Mouse (Mus musculus): ENCODE data around the gene Trex1. TPM values are rescaled to one million over a fixed set of nuclear protein-coding genes. Genes with fewer than 3 reads are reported as not detected.

Gene Trex1
- total RNA-seq, 2 experiments from 2014 or later: 9.8 to 12.2 TPM

DNA sequence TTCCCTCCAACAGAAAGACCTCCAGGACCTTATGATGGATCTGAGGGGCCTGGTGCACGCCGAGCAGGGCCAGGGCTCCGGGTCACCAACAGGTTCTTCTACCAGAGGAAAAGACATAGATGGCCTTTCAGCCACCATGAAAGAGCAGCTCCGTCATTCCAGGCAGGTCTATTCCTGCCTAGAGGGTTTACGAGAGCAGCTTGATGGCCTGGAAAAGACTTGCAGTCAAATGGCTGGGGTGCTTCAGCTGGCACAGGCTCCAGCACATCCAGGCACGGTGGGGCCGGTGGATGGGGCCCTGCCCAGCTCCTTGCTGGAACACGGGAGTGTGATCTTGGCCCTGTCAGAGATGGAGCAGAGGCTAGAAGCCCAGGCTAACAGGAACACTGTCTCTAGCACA is 32.3 kb upstream of the Trex1 start:
- DNase-seq: no peak
- intact Hi-C loops (cut with DNase I): no loop called here

DNA sequence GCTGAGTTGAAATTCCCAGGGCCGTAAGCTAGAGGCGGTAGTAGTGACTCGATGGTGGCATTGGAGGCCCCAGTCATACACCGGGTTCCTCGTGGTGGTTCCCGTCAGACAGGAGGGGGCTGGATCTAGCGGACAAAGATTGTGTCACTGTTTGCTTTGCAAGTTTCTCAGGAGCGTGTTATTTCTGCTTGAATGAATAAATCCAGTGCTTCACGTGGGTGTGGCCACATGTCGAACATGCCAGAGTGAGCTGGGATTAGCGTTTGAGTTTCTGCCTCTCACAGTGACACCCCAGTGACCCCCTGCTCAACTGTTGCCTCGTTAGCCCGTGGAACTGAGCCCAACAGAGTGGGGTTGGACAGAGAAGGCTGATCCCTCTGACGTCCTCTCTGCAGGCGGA is 30.9 kb upstream of the Trex1 start:
- intact Hi-C loops (cut with DNase I): no loop called here
- no peak for DNase-seq

DNA sequence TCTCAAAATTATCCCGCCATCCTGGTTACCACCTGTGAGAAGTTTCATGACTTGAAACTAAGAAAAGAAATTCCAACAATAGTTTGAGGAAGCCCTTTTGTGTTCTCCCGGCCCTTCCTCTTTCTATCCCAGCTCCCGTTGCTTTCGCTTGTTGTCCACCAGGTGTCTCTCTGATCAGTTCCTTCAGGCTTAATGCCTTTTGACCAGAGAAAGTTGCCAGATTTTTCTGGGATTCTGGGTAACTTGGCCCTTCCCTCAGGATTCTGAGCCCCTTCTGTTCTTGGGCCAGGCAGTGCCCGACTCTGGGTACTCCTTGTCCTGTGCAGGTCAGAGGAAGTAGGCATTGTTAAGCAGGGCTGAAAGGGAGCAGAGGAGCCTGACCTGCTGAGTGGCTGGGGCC is 28.5 kb upstream of the Trex1 start:
- peak; percentile 60 to 74 for DNase-seq
- intact Hi-C loops (cut with DNase I): loop anchor here (1.0 kb wide), 1 partner anchor 35 kb away; no protein-coding TSS in a partner anchor

GRCm38 (mm10) chr9:109084922-109085321 is 25.4 kb upstream of the Trex1 start:
- intact Hi-C loops (cut with DNase I): no loop called here
- DNase-seq: no peak

DNA sequence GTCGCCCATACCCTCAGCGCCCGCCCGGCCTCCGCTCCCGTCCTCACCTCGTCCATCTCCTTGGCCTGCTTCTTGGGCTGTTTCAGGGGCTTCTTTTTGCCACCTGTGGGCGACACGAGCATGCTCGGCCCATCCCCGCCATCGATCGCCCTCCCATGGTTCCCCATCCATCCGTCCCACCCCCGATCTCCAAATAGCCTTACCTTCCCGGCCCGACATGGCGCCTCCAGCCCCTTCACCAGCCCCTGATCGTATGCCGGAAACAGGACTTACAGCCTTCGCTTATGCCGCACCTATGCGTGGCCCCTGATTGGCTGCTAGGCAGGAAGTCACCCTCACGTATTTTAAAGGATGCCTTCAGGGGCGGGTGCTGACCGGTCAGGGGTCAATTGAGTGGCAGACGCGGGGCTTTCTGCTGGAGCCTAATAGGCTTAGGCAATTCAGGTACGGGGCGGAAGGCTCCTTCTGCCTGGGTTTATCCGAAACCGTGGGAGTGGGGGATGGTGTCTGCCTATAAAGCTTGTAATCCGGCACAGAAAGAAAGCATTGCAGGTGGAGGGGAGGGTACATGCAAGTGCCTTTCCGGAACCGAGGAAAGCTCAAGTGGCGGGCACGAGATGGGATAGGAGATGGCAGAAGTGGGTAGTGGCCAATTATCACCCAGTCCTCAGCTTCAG is 22.7 kb upstream of the Trex1 start, which contains the start of the genes Ccdc51 and Tma7:
Ccdc51 (plus strand) TSS at position 370 of the 677 bp plus-strand sequence.
Tma7 (minus strand) TSS at position 464 of the 677 bp plus-strand sequence.
- intact Hi-C loops (cut with DNase I): no loop called here
- peak; percentile 85 to 89 for DNase-seq

- intact Hi-C loops (cut with DNase I): no loop called here
- peak in 1 of 2 experiments; percentile 21 for DNase-seq
These were observed 22.2 kb upstream of the Trex1 start for GRCm38 (mm10) chr9:109081749-109082123.

GRCm38 (mm10) chr9:109080516-109080915 is 21.0 kb upstream of the Trex1 start:
- intact Hi-C loops (cut with DNase I): no loop called here
- no peak for DNase-seq

GRCm38 (mm10) chr9:109073661-109074573 is 14.4 kb upstream of the Trex1 start, which contains the start of gene Atrip:
Gene Atrip (minus strand): TSS chr9:109074124.
- intact Hi-C loops (cut with DNase I): no loop called here
- DNase-seq: peak; percentile 94

DNA sequence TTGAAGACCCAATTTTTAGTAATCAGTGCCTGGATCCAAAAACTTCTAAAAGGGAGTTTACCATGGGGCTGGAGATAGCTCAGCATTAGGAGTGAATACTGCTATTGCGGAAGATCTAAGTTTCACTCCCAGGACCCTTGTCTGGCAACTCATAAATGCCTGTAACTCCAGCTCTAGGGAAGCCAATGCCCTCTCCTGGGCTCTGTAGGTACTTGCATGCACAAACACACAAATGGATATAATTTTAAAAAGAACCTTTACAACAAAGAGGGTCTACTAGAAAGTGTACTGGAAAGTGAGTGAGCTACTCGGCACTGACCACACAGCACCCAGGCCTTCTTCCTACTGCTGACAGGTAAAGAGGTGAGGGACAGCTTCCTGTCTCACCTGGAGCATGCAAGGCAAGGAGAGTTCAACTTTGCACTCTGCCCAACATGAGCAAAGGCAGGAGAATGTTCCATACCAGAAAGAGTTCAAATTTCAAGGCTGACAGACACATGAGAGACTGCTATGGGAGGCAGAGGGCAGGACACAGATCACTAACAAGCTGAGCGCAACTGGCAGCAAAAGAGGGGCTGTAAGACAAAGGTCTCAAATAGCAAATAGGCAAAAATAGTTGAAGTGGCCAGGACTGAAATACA is 8.7 kb upstream of the Trex1 start:
- intact Hi-C loops (cut with DNase I): no loop called here
- no peak for DNase-seq

DNA sequence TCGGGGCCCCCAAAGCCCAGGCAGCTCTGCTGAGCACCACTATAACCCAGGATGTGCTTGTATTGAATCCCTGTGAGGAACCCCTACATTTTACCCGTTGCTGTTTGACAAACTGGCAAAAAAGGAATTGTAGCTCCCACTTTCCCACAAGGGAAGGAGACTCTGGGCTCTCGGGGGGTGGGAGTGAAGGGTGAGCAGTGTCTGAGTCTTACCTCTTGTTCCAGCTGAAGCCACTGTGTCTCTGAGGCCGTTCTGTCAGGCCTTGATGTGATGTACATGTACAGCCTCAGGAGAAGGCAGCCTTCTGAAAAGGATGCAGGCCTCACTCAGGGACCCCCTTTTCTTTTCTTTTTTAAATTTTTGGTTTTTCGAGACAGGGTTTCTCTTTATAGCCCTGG is 1.4 kb upstream of the Trex1 start:
- intact Hi-C loops (cut with DNase I): no loop called here
- DNase-seq: no peak

DNA sequence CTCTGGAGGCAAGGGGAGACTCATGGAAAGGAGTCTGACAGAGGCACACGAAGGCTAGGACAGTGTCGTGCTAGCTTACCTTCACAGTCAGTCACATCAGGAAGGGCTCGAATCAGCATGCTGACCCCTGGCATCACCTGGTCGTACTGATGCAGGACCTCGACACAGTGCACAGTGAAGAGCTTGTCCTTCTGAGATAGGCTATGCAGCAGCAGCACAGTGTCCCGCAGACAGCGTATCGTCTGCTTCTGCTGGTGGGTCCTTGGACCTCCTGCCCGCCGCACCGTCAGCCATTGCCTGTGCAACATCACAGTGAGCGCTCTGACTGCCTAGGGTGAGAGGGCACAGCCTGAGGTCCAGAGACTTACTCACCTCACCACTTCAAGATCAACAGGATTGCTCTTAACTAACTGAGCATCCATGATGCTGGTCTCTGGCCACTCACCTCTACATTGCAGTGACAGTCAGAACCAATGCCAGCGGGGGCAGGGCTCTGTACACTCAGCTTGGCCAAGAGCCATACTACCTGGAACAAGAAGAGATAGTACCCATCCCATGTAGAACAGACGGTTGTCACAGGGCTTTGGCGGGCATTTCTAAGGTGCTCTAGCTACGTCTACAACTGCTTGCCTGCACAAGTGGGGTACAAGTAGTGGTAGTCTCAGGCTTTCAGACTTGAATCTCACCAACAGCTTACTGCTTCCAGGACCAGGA is 807 bp upstream of the Trex1 start:
- intact Hi-C loops (cut with DNase I): no loop called here
- no peak for DNase-seq

DNA sequence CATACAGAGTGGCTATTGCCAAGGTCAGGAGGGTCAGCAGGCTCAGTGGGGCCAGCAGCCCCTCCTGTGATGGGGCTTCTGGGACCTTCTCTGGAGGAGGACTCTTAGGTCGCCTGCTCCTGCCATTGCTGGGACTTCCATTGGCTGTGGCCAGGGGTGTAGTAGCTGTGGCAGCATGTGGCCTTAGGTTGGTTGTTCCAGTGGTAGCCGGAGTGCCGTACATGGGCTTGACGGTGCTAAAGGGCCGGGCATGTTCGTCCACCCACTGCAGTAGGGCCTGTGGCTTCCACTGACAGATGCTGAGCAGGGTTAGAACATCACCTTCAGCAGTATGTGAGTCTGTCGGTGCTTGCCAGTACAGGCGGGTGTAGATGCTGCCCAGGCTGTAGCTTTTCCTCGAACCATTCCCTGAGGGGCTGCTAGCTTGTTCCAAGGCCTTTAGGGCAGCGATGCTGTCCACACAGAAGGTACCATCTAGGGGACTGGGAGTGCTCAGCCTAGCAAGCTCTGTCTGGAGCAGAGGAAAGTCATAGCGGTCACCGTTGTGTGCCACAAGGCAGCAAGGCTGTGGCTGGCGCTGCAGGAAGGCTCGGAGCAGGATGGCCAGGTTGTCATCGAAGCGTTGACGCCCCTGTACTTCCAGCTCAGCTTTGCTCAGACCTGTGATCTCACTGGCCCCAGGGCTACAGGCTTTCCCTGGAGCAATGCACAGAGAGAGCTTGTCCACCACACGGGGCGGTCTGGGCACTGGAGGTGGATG is 1.3 kb downstream of the Trex1 start:
- intact Hi-C loops (cut with DNase I): no loop called here
- DNase-seq: no peak

DNA sequence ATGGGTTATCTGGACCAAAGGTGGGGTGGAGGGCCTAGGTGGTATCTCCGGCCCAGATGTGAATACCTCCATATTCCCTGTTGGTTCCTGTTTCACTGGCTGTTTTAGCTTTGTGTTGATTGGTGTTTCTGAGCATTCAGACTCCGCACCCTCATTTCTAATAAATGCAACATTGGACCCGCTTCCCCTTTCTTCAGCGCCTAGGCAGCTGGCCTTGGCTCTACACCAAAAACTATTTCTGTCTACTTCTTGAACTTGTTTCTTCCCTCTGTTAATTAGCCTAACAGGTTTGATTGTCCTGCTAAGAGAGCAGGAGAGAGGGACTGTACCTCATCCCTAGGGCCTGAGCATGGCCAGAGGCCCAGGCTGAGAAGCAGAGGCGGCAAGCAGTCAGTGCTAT is 2.0 kb downstream of the Trex1 start:
- no peak for DNase-seq
- intact Hi-C loops (cut with DNase I): no loop called here

GRCm38 (mm10) chr9:109056916-109057315 is 2.6 kb downstream of the Trex1 start:
- no peak for DNase-seq
- intact Hi-C loops (cut with DNase I): no loop called here

DNA sequence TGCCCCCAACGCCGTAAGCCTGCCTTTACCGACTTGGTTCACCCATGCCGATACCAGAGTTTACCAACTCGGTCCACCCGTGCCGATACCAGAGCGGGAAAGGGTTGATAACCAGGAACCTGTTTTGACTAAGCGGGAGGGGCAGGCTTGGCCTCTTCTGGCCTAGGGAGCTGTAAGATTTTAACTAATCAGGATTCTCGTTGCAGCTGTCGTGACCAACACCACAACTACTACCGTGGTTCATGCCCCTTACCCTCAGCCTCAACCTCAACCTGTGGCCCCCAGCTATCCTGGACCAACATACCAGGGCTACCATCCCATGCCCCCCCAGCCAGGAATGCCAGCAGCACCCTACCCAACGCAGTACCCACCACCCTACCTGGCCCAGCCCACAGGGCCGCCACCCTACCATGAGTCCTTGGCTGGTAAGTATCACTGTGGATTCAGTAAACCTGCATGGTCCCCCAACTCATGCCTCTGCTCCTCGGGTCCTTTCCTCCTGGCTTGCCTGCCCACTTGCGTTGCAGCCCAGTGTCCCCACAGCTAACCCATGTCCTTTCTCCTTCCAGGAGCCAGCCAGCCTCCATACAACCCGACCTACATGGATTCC is 3.3 kb downstream of the Trex1 start:
- DNase-seq: no peak
- intact Hi-C loops (cut with DNase I): no loop called here

GRCm38 (mm10) chr9:109055271-109056030 is 4.1 kb downstream of the Trex1 start:
- intact Hi-C loops (cut with DNase I): no loop called here
- no peak for DNase-seq

GRCm38 (mm10) chr9:109054712-109055111 is 4.8 kb downstream of the Trex1 start:
- intact Hi-C loops (cut with DNase I): no loop called here
- peak; percentile 75 to 77 for DNase-seq

DNA sequence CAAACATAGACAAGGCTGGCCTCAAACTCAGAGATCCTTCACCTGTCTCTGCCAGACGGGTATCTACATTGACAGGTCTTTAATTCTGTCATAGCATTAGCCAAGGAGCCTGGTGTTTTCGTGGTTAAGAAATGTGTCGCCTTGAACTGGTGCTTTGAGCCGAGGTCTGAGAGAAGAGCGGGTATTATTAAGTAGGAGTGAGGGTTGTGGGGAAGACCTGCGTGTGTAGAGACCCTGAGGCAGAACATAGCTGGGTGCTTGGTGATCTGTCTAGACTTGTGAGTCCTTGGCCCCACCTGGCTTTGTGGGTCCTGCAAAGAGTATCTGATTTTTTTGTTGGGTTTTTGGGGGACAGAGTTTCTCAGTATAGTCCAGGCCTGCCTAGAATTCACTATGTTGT is 5.7 kb downstream of the Trex1 start:
- intact Hi-C loops (cut with DNase I): no loop called here
- no peak for DNase-seq

DNA sequence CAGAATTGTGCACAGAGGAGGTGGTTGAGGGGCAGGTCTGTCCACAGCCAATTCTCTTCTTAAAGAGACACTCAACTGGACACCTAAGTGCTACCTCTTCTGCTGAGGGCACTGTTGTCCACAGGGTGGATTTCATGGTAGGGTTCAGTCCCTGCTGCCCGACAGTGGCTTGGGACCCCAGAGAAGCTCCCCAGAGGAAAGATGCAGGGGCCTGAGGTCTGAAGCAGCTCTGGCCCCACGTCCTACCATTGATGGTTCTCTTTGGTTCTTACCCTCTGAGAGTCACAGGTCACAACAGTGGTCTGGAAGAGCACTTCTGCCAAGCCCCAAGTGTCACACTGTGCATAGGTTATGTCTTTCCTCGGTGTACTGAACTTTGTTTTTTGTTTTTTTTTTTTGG is 6.2 kb downstream of the Trex1 start:
- DNase-seq: no peak
- intact Hi-C loops (cut with DNase I): no loop called here

Measured in heart, postnatal 10 days (tissue).